ENCODE assay signal across 13 mouse cellular contexts in the genomic region with DNA sequence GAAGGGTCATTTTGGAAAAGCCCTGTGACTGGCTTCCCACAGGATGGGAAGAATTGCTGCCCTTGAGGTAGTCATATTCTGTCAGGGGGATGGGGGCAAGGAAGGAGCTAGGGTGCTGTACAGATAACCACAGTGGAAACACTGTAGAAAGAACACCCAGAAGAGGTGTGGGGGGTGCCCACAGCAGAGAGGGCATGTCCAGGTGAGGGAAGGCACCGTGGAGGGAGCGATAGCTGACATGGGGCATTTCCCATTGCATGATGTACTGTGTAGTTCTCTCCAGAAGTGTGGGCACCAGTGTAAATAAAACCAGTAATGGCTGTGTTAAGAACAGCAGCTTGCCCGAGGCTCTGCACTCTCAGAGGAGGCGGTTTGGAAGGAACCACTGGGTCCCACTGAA.
DNase-seq lines count a peak whose midpoint lies in the region; ATAC-seq lines count a peak whose summit lies in the region.
"Had no signal": no experiment of that assay in that cellular context is flagged by ENCODE, and none has a peak within 500 bp of the region (broad histone marks: within the 10 kb centered on the region; RNA-seq: fewer than 3 reads in every experiment).

No protein-coding gene starts in this region.

- no peak for DNase-seq in kidney, postnatal 10 days
- no peak for DNase-seq in urinary bladder, adult 18-20 months (ENCODE audit: low spot score in 2 of 2)
- no peak for DNase-seq in layer of hippocampus, postnatal 10 days (ENCODE audit: low spot score in 2 of 2)
- DNase-seq: cerebellum, adult 8-10 months; gastrocnemius, postnatal 14 days had no signal

- H3K9ac ChIP-seq in kidney, embryonic 14.5 days (ENCODE audit: low read depth, low read length), result no peak overlapping the region
- no peak overlapping the region for H3K9ac ChIP-seq in embryonic facial prominence, embryonic 12.5 days
- H3K9ac ChIP-seq in intestine, embryonic 16.5 days (ENCODE audit: low read depth, low read length), result 0 out of 2 replicates have a peak overlapping the region, but pooled peaks have one; percentile 6
- H3K9ac ChIP-seq in liver, embryonic 15.5 days, result no peak overlapping the region
- H3K9ac ChIP-seq: heart, embryonic 12.5 days; hindbrain, embryonic 13.5 days; neural tube, embryonic 13.5 days had no signal

- H3K27ac ChIP-seq in kidney, embryonic 14.5 days (ENCODE audit: low read depth, low read length), result no peak overlapping the region
- H3K27ac ChIP-seq in embryonic facial prominence, embryonic 12.5 days, result 0 out of 2 replicates have a peak overlapping the region, but pooled peaks have one; percentile 32
- H3K27ac ChIP-seq in intestine, embryonic 16.5 days (ENCODE audit: low read length), result no peak overlapping the region
- H3K27ac ChIP-seq in liver, embryonic 15.5 days (replicated peaks), result no peak overlapping the region
- H3K27ac ChIP-seq: hindbrain, embryonic 13.5 days; neural tube, embryonic 13.5 days had no signal

- H3K9me3 ChIP-seq in kidney, embryonic 14.5 days (ENCODE audit: control insufficient read depth, low read length), result no peaks in the 10 kb centered on the region
- H3K9me3 ChIP-seq in embryonic facial prominence, embryonic 12.5 days, result no peaks in the 10 kb centered on the region
- H3K9me3 ChIP-seq in intestine, embryonic 16.5 days (ENCODE audit: control insufficient read depth, low read length), result no peaks in the 10 kb centered on the region
- H3K9me3 ChIP-seq in liver, embryonic 15.5 days (replicated peaks), result no peaks in the 10 kb centered on the region
- H3K9me3 ChIP-seq: heart, embryonic 12.5 days; hindbrain, embryonic 13.5 days; neural tube, embryonic 13.5 days had no signal

- no peak overlapping the region for H3K4me3 ChIP-seq in kidney, embryonic 14.5 days (ENCODE audit: low read length)
- H3K4me3 ChIP-seq in embryonic facial prominence, embryonic 12.5 days, result no peak overlapping the region
- H3K4me3 ChIP-seq in intestine, embryonic 16.5 days (ENCODE audit: low read length), result no peak overlapping the region
- no peak overlapping the region for H3K4me3 ChIP-seq in liver, embryonic 15.5 days (replicated peaks)
- H3K4me3 ChIP-seq: heart, embryonic 12.5 days; hindbrain, embryonic 13.5 days; neural tube, embryonic 13.5 days had no signal

- 40% methylated on average over 4 of the region's 4 CpGs for WGBS in kidney, embryonic 14.5 days
- WGBS in embryonic facial prominence, embryonic 12.5 days, result 44% methylated on average over 4 of the region's 4 CpGs
- 53% methylated on average over 4 of the region's 4 CpGs for WGBS in intestine, embryonic 16.5 days
- WGBS in liver, embryonic 15.5 days (ENCODE audit: insufficient replicate concordance), result 65% methylated on average over 4 of the region's 4 CpGs

- H3K27me3 ChIP-seq in kidney, embryonic 14.5 days (ENCODE audit: control insufficient read depth, insufficient read depth, low read length), result no peaks in the 10 kb centered on the region
- H3K27me3 ChIP-seq in embryonic facial prominence, embryonic 12.5 days, result no peaks in the 10 kb centered on the region
- H3K27me3 ChIP-seq in intestine, embryonic 16.5 days (replicated peaks; ENCODE audit: control insufficient read depth, insufficient read depth, low read length), result no peaks in the 10 kb centered on the region
- no peaks in the 10 kb centered on the region for H3K27me3 ChIP-seq in liver, embryonic 15.5 days
- H3K27me3 ChIP-seq: heart, embryonic 12.5 days; hindbrain, embryonic 13.5 days; neural tube, embryonic 13.5 days had no signal

- peaks cover 14% of the 10 kb centered on the region for H3K4me1 ChIP-seq in kidney, embryonic 14.5 days (ENCODE audit: control insufficient read depth, insufficient read depth, low read length)
- peaks cover 12% of the 10 kb centered on the region for H3K4me1 ChIP-seq in embryonic facial prominence, embryonic 12.5 days
- H3K4me1 ChIP-seq in intestine, embryonic 16.5 days (ENCODE audit: control insufficient read depth, insufficient read depth, low read length), result peaks cover 6% of the 10 kb centered on the region
- peaks cover 28% of the 10 kb centered on the region for H3K4me1 ChIP-seq in liver, embryonic 15.5 days (replicated peaks)

- no peak overlapping the region for H3K4me2 ChIP-seq in kidney, embryonic 14.5 days (replicated peaks; ENCODE audit: low read depth, low read length)
- H3K4me2 ChIP-seq in embryonic facial prominence, embryonic 12.5 days (replicated peaks), result no peak overlapping the region
- H3K4me2 ChIP-seq in intestine, embryonic 16.5 days (ENCODE audit: low read depth, low read length), result no peak overlapping the region
- peak overlapping the region; percentile 39 for H3K4me2 ChIP-seq in liver, embryonic 15.5 days
- H3K4me2 ChIP-seq: heart, embryonic 12.5 days; hindbrain, embryonic 13.5 days; neural tube, embryonic 13.5 days had no signal

- H3K36me3 ChIP-seq in kidney, embryonic 14.5 days (ENCODE audit: control insufficient read depth, insufficient read depth, low read length), result peaks cover 46% of the 10 kb centered on the region
- peaks cover 8% of the 10 kb centered on the region for H3K36me3 ChIP-seq in embryonic facial prominence, embryonic 12.5 days
- H3K36me3 ChIP-seq in intestine, embryonic 16.5 days (ENCODE audit: control insufficient read depth, insufficient read depth, low read length), result no peaks in the 10 kb centered on the region
- H3K36me3 ChIP-seq in liver, embryonic 15.5 days (replicated peaks), result no peaks in the 10 kb centered on the region
- H3K36me3 ChIP-seq: hindbrain, embryonic 13.5 days; neural tube, embryonic 13.5 days had no signal

- 0 out of 2 replicates have a peak, but pooled peaks have one; percentile 17 for ATAC-seq in kidney, embryonic 14.5 days (ENCODE audit: low FRiP score, low TSS enrichment)
- ATAC-seq in embryonic facial prominence, embryonic 12.5 days (ENCODE audit: insufficient number of reproducible peaks, insufficient read depth, low FRiP score, low TSS enrichment), result no peak
- no peak; the same call in 1 of the 2 replicates for ATAC-seq in intestine, embryonic 16.5 days
- no peak for ATAC-seq in liver, embryonic 15.5 days (ENCODE audit: insufficient read depth)
- no peak for ATAC-seq in frontal cortex, adult (ENCODE audit: low TSS enrichment)
